Mouse (Mus musculus) kidney, adult 8-10 months (tissue): Measurements from ENCODE around the gene Gm5538.

Experiments used
- DNase-seq, 2 experiments: peaks; one replicate each; pipeline ENCODE4 v3.0.0; 2022

The Gm5538 gene

GRCm38 (mm10) chr3:59729490-59729889 lies at the start of gene Gm5538:
Gm5538 (plus strand) TSS chr3:59729790.
- DNase-seq, result no peak

- no peak for DNase-seq
Observed at GRCm38 (mm10) chr3:59697391-59697790, 32.2 kb upstream of the Gm5538 start.

DNA sequence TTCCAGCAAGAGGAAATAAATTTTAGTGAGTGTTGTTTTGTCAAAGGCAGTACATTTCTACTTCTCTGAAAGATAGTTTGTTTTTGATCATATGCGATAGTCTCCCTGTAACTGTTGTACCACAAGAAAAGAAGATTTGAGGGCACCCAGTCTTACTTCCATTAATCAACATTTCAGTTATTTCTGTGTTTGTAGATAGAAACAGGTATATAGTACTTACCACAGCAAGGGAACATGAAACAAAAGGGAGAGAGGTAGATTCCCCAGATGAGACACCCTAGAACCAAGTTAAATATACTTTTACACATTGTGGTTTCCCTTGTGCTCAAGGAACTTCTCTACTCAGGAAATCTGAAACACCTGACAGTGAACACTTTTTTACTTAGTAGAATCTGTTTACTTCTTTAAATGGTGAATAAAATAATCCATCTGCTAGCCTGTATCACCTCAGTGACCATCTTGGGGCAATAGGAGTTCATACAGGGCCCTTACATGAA lies 26.9 kb upstream of the Gm5538 start:
- no peak for DNase-seq

- no peak for DNase-seq
Observed at GRCm38 (mm10) chr3:59739866-59740265, 10.3 kb downstream of the Gm5538 start.

DNA sequence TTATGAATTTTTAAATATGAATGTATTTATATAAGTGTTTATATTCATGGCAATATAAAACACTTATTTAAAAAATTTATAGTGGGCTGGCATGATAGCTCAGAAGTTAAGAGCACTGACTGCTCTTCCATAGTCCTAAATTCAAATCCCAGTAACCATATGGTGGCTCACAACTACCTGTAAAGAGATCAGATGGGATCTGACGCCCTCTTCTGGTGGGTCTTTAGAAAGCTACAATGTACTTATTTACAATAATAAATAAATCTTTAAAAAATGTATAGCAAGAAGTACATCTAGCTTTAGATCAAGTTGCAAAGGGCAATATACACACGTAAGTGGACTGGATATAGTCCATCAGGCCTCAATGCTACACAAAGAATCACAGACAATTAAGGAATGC lies 14.6 kb downstream of the Gm5538 start:
- no peak for DNase-seq
